Mouse (Mus musculus) cerebellum, adult 11-12 months (tissue): ENCODE measurements at regions not wholly inside any gene's neighbourhood (a gene's known extent, or its start where the extent isn't known, plus 50 kb on each side); places are given as distances from the start of the nearest gene placed in this dataset.

Source experiments
- DNase-seq: peaks from one replicate; pipeline ENCODE4 v3.0.0; 2022

GRCm38 (mm10) chr13:112188741-112189476, 99.3 kb upstream of the Ankrd55 start:
- DNase-seq: no peak

- DNase-seq: no peak
These were observed 98.6 kb upstream of the Ankrd55 start for GRCm38 (mm10) chr13:112189605-112190004.

DNA sequence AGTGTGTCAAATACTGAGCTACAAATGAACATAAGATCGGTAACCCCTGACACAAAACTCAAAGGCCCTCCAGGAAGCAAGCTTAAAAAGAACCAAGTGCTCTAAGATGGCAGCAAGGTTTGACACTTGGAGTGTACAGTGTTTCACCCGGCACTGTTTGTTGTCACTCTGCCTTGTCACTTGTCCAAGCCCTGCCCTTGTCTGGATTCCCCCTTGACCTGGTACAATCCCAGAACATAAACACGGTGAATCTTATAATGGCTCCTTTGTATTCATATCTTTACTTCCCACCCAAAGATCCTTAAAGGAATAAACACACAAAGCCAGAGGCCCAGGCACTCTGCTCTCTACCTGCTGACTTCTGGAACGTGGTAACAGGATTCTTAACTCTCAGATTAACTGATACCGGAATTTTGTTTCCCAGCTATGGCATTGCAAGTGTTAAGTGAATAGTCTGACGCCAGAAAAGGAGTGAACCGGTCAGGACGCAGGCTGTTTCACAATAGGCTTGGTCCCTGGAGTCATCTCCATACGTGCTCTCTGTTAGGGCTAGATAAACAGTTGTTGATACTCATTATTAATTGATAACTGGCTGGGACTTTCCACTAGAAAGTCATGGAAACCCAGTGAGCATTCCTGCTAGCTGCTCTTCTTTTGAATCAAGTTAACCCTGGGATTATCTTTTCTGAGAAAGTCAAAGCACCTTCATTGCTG, 95.9 kb upstream of the Ankrd55 start:
- DNase-seq: no peak

- no peak for DNase-seq
These were observed 94.6 kb upstream of the Ankrd55 start for GRCm38 (mm10) chr13:112193676-112194075.

DNA sequence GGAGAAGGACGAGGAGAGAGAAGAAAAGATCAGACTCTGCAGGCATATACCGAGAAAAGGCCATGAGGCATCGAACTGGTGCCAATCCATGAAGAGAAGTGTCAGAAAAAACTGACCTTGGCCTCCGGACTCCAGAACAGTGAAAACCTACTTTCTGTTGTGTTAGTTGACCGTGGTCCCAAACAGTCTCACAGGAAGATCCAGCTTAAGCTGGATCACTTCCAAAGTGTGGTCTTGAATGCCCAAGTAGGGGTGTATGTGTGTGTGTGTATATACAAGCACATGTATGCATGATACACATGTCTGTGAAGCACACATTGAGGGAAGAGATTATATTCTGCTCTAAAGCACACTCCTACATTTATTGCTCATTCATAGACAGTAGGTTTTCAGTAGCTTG, 93.3 kb upstream of the Ankrd55 start:
- no peak for DNase-seq

GRCm38 (mm10) chr13:112196789-112197188, 91.5 kb upstream of the Ankrd55 start:
- no peak for DNase-seq

DNA sequence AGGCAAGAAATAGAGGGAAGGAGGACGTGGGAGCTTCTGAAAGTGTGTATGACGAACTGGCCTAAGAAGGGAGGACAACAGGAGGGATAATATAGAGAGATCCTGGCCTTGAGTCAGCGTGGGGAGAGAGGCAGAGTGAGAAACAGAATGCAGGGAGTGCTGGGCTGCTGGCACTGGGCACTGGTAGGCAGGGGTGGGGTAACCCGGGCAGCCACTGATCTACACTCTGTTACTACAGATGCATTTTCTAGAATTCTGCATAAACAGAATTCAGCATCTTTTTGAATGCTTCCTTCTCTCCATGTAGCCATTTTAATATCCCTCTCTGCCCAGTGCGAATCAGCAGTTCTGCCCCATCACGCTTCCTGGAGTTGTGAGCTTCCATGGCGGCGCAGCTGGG, 84.5 kb upstream of the Ankrd55 start:
- DNase-seq: no peak

GRCm38 (mm10) chr13:112204204-112204603, 84.0 kb upstream of the Ankrd55 start:
- no peak for DNase-seq

GRCm38 (mm10) chr13:112204813-112205212, 83.4 kb upstream of the Ankrd55 start:
- DNase-seq: no peak

DNA sequence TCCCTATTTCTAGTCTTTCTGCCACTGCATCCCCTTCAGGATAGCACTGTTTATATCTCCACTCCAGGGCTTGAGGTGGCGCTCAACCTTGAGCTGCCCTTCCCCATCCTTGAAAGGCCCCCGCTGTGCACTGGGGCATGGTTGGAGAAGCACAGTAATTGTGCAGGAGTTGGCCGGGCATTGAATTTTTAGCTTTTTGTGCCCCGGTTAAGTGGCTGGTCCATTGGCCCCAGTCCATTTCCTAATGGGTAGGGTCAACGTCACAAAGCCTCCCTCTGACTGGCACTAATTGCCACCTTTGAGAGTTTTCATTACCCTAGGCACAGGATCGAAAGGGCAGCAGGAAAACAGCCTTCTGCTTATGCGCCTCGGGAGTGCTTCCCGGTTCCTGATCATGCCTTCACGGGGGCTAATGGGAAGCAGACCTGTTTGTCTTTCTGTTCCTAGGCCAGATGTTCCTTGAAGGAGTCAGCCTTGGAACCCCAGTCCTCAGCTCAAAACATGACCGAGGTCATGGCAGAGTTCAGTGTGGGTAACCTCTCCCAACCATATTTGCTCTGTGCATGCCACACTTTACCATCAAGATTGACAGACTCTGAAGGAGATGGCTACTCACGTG, 80.5 kb upstream of the Ankrd55 start:
- DNase-seq: no peak

DNA sequence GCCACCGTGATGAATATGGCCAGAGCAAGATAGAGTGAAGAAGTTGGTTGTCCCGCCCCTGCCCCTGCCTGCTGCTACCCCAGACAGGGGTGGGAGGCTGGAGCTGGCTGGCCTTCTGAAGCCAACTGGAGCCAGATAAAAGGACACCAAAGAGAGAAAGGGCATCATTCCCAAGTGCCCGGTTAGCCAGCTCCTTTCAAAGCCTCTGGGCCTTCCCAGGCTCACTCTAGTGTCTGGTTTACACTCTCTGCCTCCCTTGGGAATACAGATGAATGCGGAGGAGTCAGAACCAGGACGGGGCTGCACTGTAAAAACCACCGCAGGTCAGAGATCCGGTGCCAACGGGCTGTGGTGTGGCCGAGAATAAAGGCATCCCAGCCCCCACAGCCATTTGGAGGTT, 76.4 kb upstream of the Ankrd55 start:
- no peak for DNase-seq

GRCm38 (mm10) chr13:112212391-112212790, 75.9 kb upstream of the Ankrd55 start:
- DNase-seq: no peak

DNA sequence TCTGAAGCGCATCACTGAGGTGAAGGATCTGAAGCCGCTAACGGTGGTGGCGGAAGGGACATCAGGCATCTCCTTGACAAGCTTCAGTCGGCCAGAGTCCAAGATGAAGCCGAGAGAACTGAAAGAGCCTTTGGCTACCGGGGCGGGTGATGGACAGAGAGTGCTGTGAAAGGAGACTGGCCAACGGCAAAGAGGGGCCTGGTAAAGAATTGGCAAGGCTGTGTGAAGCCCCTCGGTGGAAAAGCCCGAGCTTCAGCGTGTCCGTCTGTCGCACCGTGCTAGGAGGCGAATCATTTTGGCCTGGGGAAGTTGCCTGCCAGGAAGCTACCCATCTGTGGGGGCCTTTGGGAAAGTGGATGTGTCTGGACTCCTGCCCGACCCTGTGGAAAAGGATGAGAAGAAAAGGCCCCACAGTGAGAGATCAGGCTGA, 74.6 kb upstream of the Ankrd55 start:
- no peak for DNase-seq

DNA sequence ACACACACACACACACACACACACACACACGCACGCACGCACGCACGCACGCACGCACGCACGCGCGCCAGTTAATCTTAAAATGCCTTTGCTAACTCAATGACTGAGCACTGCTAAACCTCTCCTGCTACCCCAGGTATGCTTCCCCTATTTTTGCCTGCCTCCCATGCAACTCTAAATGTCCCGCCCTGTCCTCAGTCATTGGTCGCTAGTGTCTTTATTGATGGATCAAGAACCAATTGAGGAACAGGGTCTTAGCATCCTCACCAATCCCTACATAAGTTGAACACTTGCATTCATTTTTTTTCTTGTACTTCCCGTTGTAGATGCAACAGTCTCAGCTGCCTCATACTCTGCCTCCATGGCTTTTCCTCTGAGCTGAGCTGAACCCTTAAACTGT, 72.2 kb upstream of the Ankrd55 start:
- DNase-seq: no peak

- DNase-seq: no peak
These were observed 69.9 kb upstream of the Ankrd55 start for GRCm38 (mm10) chr13:112218389-112218788.

DNA sequence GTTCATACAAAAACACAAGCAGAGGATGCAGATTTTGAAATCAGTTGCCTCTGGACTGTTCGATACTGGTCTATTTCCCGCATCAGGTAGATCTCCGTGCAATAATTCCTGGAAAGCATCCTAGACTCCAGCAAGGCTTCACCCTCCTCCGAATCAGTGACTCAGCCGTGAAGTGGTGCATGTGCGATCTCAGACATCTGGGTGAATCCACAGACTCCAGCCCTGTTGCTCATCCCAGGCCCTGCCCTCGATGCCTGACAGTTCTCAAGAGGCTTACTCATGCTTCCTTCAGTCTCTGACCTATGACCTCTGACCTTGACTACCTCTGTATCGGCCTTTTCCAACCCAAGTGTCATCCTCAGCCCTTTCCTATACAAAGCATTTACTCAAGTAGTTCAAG, 68.1 kb upstream of the Ankrd55 start:
- DNase-seq: no peak

DNA sequence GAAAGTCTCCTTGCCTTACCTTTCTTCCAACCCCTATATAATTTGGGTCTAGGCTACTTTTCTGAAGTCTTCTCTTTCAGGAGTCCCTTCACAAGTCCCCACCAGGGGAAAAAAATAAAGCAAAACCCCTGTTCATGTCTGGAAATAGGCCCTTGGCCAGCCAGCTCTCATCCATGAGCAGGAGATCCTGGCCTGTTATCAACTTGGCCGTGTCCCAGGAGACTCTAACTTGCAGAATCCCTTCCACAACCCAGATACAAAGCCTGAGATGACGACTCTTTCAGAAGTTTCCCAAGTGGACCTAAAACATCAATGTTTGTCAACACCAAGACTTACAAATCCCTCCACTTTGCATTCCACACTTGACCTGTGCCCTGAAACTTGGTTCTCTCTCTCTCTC, 64.6 kb upstream of the Ankrd55 start:
- DNase-seq: no peak

DNA sequence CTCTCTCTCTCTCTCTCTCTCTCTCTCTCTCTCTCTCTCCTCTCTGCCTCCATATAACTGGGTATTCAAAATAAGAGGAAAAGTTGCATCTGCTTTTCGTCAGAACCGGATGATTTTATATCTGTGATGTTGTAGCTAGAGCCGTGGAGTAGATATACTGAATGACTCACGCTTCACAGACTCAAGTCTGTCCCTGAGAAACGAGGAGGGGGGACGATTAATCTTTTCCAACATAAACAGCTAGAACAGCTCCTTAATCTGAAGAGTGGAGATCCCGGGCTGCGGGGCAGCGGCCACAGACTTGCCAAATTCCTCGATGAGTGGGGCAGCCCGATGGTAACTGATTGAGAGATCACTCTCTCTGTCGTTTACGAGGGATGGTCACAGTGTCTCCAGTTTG, 60.5 kb upstream of the Ankrd55 start:
- no peak for DNase-seq

GRCm38 (mm10) chr13:112228846-112229245, 59.4 kb upstream of the Ankrd55 start:
- DNase-seq: no peak

DNA sequence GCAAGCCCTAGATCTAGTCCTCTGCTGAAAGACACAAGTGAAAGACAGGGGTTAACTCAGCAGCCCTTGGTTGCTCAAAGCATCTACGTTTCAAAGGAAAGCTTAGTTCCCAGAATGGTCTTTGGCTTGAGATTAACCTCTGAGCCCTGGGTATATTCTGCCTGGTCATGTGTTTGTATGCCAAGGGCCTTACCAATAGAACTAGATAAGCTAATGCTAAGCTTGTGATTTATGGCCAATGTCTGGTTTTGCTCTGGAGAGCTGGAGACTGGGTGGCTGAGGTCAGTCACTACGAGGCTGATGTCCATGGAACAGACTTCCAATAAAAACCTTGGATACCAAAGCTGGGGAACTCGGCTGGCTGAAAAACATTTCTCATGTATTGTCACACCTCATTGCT, 58.1 kb upstream of the Ankrd55 start:
- no peak for DNase-seq

DNA sequence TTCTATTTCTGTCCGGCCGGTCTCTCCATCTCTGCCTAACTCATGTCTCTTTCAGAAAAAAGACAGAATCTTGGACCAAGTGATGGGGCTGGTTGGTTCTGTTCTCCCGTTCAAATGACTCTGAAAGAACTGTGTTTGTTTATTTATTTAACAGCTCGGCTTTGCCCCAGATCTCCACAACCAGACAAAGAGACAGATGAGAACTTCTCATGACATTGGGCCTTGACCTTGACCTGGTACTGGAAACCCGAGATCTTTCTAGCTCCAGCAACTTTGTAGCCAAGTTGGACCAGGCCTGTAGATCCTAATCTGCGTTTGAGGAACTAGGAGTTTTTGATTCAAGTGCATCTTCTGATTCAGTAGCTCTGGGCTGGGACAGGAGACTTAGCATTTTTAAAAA, 53.6 kb upstream of the Ankrd55 start:
- no peak for DNase-seq

- no peak for DNase-seq
These were observed 51.3 kb upstream of the Ankrd55 start for GRCm38 (mm10) chr13:112236956-112237355.

GRCm38 (mm10) chr13:112237377-112237776, 50.9 kb upstream of the Ankrd55 start:
- DNase-seq: no peak

DNA sequence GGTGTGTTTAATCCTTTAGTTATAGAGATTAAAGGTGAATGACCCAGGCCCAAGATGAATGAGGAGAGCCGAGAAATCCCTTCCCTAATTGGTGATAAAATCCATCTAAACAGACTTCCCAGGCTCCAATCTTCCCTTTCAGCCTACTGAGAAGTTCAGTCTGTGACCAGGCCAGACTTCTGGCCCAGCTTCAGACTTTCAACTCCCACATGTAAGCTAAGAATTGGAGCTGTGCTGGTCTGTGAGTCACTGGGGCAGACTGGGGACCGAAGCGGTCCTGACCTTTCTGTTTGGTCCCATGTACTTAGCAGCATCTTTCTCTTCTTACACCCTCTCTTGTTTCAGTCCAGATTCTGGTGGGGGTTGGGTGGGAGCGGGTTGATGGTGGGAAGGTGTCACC, 50.3 kb upstream of the Ankrd55 start:
- no peak for DNase-seq
